Mouse (Mus musculus): Measurements from ENCODE around the gene Spa17.
A peak's percentile ranks its signal among the peaks of the same experiment; 100 is the strongest.

The Spa17 gene

DNA sequence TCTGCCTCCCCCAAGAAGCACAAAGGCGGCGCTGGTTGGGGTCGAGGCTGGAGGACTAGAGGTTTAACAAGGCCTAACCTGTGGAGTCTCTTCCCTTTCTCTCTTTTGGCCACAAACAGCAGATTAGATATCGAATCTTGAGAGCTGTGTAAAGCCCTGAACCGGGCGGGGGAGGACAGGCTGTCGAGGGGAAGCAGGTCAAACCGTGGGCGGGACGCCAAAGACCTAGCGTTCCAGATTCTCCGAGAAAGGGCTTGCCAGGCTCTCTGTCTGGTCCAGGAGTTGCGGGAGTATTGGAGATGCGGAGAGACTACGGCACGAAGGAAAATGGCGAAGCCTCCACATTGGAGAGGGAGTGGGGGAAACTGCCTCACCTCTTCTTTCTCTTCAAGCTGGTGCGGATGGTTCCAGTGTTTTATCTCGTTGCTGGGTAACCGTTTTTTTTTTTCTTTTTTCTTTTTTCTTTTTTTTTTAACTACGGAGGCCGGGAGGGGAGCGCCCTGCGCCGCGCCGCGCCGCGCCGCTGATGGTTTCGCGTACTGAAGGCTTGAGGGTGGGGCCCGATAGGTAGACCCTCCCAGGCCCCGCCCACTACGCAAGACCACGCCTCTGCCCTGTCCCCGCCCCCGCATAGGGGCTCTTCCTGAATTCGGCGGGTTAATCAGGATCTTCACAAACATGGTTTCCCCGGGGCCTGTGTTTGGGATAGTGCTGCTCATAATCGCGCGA is at the start of gene Spa17:
TSS of gene Spa17 (minus strand) at position 541 of the 729 bp plus-strand sequence.
- peak; percentile 90 for DNase-seq

DNA sequence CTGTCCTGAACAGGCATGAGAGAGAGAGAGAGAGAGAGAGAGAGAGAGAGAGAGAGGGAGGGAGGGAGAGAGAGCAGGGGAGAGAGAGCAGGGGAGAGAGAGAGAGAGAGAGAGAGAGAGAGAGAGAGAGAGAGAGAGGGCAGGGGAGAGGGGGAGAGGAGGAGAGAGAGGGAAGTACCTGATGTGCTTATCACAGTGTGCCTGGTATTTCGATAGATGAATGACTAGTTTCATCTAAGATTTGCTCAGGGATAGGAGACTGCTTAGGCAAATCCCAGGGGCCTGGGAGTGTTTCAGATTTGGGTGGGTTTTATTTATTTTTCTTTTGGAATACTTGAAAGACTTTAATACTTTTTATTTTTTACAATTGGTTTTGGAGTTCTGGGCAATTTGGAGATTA is 49.7 kb upstream of the Spa17 start:
- no peak for DNase-seq

GRCm38 (mm10) chr9:37659413-37659812 is 45.9 kb upstream of the Spa17 start:
- no peak for DNase-seq

- DNase-seq: peak; percentile 73
Observed at GRCm38 (mm10) chr9:37656931-37657481, 43.5 kb upstream of the Spa17 start, which contains the start of gene Tbrg1. Tbrg1 (minus strand) TSS chr9:37657312.

- peak; percentile 6 for DNase-seq
Observed at GRCm38 (mm10) chr9:37656439-37656881, 42.9 kb upstream of the Spa17 start.

GRCm38 (mm10) chr9:37655961-37656360 is 42.4 kb upstream of the Spa17 start:
- DNase-seq: no peak

GRCm38 (mm10) chr9:37653836-37654235 is 40.3 kb upstream of the Spa17 start:
- no peak for DNase-seq

- no peak for DNase-seq
Observed at GRCm38 (mm10) chr9:37650639-37651038, 37.1 kb upstream of the Spa17 start.

DNA sequence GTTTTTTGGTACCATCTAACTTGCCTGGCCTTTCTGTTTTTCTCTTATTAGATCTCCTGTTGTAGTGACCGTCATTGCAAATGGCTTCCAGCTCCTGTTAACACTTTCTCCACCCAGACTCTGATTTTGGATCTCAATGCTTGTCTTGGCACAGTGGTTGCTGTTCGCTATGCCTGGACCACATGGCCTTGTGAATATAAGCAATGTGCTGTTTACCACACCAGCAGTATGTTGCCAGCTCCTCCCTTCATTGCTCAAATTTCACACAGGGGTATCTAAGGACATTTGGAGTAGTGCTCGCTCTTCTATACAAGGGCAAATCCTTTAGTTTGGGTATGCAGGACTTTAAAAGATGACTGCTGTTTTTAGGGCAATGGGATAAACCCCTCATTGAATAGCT is 32.7 kb upstream of the Spa17 start:
- no peak for DNase-seq

DNA sequence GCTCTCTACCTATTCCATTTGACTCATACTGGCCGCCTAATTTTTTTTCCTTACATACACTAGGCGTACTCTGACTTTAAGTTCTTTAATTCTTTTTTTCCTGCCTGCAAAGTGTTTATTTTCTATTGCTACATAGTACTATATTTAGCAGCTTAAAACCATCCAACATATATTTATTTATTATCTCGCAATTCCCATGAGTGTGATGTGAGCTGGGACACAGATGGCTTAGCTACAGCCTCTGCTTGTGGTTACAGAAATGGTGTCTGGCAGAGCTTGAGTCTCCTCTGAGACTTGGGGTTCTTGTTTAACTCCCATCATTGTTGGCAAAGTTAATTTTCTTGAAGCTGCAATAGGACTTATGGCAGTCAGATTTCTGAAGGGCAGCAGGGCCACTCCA is 25.2 kb upstream of the Spa17 start:
- DNase-seq: no peak

DNA sequence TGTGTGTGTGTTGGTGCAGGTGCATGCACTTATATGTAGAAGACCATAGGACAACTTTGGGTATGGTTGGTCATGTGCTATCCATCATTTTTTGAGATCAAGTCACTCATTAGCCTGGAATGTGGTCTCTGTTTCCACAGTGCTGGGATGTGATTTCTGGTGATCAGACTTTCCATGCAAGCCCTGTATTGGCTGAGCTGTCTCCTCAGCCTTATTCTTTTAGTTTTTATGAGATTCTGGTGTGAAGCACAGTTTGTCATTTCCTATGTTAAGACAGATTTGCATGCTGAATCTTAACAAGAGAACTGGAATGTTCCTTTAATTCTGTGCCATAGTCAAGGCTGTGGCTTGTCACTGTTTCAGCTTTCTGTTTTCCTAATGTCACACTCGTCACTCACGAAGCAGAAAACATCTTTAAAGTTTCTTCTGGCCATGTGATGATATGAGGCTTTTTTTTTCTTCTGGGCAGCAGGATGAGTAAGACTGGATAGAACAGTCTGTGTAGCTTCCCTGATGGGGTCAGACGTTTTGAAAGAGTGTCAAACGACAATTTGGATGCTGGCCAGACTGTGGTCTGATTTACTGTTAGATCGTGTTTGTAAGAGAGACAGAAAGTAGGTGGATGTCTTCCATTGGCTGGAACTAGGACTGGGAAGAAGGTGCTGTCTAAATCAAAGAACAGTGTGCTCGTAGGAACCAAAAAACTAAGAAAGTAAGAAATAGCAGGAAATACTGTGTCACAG is 23.4 kb upstream of the Spa17 start:
- DNase-seq: no peak

DNA sequence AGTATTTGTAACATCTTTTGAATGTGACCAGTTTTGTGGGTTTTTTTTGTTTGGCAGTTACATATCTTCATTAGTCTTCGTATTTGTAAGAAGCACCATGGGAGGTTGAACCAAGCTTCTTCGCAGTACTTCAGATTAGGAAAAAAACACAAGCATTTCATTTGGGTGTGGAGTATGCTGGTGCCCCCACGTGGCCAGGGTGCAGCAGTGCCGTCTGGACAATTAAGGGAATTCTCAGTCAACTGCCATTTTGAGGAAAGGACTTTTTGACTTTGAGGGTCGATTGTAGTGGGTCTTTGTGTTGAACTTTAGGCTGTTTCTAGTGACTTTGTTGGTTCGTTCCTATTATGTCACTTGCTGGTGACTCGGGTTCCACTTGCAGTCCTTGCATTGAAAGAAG is 22.8 kb upstream of the Spa17 start:
- peak; percentile 50 for DNase-seq

- DNase-seq: no peak
Observed at GRCm38 (mm10) chr9:37634269-37634668, 20.7 kb upstream of the Spa17 start.

- no peak for DNase-seq
Observed at GRCm38 (mm10) chr9:37632305-37632704, 18.8 kb upstream of the Spa17 start.

- no peak for DNase-seq
Observed at GRCm38 (mm10) chr9:37629941-37630340, 16.4 kb upstream of the Spa17 start.

DNA sequence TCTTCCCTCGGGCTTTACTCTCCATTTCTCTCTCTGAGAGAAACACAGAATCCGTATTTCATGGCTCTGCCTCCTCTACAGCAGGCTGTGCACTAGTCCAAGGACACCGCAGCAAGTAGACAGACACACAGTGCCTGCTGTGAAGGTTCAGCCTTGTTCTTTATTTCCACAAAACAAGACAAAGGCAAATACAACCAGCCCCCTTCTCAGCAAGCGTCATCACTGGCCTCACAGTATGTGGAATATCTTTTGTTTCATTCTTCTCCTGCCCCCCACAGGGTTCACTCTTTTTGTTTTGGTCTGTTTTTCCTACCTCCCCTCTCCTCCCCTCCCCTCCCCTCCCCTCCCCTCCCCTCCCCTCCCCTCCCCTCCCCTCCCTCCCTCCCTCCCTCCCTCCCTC is 15.1 kb upstream of the Spa17 start:
- DNase-seq: no peak

DNA sequence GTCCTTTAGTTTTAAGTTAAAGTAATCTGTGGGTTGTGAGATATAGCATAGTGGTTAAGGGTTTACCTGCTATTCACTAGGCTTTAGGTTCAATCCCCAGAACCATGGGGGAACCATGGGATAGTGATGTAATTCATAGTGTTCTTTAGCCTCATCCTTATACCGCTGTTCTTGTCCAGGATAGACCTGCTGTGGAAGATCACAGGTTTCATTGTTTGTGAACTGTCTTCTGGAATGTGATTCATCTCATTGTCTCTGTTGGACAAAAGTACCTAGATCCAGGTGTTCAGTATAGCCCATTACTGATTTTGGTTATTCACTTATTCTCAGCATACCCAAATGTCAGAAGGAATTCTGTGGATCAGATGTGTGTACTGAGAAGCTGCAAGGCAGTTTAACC is 13.7 kb upstream of the Spa17 start:
- DNase-seq: no peak

GRCm38 (mm10) chr9:37626103-37626567 is 12.6 kb upstream of the Spa17 start:
- peak; percentile 16 for DNase-seq

DNA sequence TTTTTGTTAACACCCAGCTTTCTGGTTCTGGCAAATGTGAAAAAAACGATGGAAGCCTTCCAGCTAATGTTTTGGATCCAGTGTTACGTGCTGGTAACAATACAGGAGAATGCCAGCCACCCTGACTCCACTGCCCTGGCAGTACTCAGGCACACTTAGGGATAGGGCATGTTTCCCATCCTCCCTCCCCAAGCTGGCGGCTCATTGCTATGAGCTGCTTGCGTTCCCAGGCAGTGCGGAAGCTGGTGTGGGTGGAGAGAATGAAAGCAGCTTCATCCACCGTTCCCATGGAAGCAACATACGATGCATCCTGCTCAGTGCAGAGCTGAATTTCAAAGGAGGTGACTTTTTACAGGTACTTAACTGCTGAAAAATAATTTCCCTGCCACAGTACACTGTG is 12.1 kb upstream of the Spa17 start:
- peak; percentile 67 for DNase-seq

- DNase-seq: no peak
Observed at GRCm38 (mm10) chr9:37625129-37625528, 11.6 kb upstream of the Spa17 start.

DNA sequence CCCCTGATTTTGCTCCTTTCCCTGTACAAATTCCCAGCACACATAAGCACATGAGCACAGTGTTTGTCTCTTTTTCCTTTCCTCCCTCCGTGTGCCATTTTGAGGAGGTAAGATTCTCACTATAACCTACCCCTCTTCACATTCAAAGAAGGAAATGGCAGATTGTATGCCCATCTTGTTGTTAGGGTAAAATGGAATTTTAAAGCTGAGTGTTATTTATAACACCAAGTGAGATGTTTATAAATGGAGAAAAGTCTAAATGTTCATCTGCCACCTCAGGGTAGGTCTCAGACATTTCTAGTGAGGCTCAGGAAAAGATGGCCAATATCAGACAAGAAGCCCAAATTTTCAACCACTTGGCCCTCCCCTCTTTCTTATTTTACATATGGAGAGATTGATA is 11.0 kb upstream of the Spa17 start:
- no peak for DNase-seq

GRCm38 (mm10) chr9:37623981-37624380 is 10.5 kb upstream of the Spa17 start:
- DNase-seq: no peak

DNA sequence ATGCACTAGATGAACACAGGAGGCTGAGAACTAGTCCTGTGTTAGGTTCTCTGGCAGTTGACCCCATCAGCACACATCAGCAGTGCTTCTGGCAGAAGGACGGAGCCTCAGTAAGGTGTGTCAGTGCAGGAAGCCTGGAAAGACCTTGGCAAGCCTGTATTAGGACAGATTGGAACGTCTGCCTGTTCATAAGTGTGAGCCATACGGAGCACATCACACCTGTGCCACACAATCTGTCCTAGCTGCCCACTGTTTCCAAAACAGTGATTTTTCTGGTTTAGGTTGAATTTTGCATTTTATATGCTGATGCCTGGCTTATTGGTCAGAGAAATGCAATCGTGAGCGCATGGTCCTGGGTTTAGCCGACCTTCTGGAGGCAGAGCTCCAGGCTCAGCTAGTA is 7.8 kb upstream of the Spa17 start:
- peak; percentile 84 for DNase-seq

DNA sequence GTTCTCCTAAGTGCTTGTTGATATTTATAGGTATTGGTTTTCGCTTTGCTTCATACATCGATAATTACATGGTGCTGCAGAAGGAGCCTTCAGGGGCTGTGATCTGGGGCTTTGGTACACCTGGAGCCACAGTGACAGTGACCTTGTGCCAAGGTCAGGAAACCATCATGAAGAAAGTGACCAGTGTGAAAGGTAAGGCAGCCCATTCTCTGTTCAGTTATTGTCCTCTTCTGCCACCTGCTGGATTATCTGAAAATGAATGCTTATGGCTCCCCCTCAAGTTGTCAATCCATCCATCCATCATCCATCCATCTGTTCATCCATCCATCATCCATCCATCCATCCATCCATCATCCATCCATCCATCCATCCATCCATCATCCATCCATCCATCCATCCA is 3.2 kb upstream of the Spa17 start:
- peak; percentile 39 for DNase-seq

Measured in cerebellum, adult 9-11 months (tissue).